Mouse (Mus musculus): Measurements from ENCODE around the gene Dnm3.
A peak's percentile ranks its signal among the peaks of the same experiment; 100 is the strongest.

The Dnm3 gene

DNA sequence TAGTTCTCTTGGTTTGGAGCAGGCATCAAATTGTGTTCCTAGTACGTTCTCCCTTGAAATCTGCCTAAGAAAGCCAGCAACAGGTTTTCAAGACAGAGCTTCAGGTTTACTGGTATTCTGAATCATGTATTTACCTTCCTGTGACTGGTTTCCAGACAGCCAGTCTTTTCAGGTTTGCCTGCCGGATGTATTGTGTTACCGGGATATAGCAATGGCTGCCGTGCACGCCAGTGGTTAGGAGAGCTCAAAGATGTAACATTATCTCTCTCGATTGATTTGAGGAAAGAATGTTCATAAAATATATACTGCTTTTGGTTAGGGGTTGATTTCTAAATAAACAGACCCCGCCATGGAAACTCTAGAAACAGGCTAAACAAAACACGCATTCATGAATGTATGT is 264.8 kb downstream of the Dnm3 start:
- no peak for DNase-seq (ENCODE audit: low read depth, low spot score)

DNA sequence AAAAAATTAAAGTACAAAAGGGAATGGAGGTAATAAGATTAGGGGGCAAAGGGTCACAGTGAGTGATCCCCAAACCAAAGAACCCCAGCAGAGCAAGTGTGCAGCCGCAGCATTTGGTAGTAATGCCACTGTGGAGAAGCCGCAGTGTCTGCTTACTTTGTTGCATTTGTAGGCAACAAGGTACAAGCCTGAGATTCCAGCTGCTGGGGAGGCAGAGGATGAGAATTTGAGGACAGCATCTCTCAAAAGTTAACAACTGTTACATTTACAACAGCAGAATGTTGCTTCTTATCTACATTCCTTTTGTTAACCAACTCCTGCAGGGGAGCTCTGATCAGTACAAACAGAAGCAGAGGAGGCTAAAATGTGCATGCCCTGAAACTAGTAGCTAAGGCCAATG is 267.3 kb downstream of the Dnm3 start:
- DNase-seq (ENCODE audit: low read depth, low spot score) = no peak

DNA sequence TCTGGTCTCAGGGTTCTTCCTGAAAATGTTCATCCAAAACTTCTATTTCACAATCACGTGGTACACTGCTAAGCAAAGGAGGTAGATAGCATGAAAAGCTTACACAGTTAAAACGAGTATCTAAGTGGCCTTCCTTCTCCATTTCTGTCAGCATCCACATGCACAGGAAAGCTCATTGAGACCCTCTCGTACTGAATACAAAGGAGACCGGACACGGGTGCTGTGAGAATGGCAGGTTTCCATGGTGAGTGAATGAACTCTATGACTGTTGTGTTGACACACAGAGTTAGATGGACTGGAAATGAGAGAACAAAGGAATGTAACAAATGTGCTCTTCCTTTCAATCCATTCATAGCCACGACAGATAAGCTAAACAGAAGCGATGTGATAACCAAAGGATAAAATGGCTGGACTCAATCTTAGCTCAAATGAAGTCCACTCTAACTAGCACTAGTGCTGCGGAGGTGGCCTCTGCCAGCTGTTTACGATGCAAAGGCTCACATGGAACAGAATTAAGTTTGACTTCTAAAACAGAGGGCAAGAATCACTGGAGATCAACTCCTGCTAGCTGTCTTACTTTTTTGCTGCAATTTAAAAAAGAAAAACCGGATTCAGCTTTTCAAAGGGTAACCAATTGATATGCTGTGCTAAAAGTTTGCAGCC is 268.2 kb downstream of the Dnm3 start:
- no peak for DNase-seq (ENCODE audit: low read depth, low spot score)

DNA sequence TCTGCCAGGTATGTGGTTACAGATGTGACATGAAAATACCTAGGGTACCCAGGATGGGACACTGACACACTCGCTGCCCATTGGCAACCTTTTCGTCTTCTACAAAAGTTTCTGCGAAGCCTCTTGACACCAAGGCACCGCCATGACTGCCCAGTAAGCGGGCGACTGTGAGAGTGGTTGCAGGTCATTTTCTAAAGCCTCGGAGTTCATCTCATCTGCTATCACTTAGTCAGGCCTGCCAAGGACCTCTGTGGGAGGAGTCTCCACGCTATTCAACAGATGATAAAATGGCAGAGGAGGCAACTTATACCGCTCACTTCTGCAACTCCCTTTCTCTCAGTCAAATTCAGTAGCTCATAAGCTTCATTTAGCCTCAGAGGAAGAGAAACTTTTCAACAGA is 268.8 kb downstream of the Dnm3 start:
- DNase-seq (ENCODE audit: low read depth, low spot score) = no peak

DNA sequence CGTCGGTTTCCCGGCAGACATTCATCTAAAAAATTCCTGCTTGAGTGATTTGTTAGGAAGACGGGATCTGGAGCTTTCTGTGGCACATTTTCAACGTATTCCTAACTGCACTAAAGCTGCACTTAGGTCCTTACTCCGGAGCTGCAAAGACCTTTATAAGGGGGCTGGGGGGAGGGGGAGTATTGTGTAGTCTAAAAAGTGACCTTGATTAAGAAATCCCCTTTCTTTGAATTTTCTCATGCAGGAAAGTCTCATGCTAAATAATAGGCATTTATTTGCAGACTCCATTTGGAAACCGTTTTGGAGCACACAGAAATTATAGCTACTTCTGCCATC is 270.2 kb downstream of the Dnm3 start:
- DNase-seq (ENCODE audit: low read depth, low spot score) = no peak

DNA sequence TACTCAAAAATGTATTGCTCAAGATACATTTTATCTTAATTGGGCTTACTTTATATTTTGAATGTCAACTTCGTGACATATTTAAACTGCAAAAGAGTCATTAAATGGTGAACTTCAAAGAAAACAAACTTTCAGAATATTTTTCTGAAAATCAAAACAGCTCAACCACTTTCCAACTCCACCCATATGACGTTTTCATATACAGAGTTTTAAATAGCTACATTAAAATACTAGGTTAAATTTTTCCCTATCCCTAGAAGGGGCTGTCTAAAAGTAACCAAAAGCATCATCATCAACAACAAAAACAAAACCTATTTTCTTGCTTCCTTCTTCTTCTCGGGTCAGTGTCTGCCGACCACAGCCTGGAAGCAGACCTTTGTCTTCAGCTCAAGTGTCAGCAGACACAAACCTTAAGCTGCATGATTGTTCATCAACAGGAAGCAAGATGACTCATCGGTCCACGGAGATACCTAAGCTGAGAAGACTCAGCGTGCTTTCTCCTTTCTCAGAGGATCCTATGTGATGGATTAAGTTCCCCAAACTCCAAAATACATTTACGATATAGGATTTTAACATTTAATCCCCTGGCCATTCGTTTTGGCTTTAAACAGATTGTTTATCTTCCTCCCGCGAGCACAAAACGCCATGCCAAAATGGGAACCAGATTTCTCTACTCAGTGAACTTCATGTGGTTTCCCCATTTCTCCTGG is 270.7 kb downstream of the Dnm3 start:
- peak; percentile 31 for DNase-seq (ENCODE audit: low read depth, low spot score)

DNA sequence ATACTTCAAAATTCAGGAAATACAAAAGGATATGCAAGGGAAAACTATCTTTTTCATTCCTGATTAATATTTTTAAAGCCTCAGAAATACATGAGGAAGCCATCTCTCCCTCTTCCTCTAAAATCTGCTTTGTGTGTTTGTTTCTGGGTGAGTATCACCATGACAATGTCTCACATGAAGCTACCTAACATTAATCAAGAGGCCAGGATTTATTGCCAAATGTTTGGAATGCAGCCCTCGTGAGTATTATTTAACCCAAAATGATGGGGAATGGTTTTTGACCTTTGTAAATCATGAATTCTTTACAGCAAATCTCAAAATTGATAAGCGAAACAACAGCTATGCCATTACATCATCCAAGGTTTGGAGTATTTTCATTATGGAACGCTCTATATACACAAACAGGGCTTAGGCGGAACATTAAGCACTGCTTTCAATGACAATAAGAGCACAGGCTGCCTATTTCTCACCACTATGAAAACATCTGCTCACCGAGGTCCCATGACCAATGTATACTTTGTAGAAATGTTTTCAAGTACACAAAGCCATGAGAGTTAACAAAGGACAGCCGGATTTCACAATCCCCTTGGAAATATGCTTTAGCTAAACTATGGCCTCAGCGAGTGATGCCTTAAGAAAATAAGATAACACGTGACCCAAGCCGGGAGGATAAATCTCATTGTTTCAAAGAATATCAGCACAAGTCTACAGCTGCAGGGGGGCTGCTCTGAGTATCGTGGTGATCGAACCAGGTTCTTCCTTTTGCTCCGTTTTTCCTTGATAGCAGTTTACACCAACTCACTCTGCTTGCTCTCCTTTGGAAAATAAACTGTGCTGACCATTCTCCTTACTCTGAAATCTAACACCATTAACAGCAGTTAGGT is 275.1 kb downstream of the Dnm3 start:
- DNase-seq (ENCODE audit: low read depth, low spot score) = no peak

DNA sequence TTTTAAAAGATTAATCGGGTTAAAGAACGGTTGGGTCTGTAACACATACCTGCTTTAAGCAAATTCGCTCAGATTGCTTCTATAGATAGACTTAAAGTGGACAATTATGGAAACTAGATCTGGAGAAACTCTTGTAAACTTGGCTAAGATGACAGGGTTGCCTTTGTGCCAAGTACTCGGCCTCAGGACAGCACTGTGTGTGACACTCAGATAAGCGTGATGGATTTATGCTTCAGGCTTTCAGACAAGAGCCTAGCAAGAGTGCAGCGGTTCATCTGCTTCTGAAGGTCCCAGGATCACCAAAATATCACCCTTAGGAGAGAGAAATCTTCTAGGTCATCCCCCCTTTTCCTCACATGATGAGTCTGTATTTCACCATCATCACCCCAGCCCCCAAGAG is 277.4 kb downstream of the Dnm3 start:
- no peak for DNase-seq (ENCODE audit: low read depth, low spot score)

DNA sequence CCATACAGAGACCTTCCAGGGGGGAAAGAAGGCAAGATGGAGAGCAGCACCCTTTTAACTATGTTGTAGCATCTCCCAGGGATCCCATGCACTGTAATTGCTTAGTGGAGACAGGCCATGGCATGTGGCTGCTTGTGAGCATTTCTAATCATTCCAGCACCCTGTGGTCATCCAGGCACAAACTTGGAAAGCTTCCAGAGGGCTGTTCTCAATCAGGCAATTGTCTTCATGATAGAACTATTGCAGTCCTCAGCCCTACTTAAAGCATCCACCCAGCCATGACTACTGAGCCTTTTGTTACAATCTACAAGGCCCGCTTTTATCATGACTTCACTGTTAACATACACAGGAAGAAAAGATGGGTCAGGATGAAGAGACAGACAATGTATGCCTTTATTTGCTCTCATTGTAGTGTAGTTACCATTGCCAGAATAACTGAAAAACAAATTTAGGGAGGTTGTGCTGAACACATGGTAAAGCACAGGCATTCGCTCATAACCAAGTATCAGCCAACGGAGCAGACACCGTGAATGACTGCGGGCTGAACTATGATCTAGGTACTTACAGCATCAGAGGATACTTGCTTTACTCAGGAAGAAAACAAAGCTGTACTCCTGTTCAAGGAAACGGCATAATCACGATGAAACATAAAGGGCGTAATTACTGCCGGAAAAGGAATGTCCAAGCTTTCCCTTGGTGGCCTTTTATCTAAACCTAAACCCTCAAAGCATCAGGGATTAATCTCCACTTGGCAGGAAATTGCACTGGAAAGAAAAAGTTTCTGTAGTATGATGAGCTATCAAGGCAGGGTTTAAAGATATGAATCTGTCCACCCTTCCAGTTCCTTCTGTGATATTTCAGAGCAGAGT is 280.8 kb downstream of the Dnm3 start:
- DNase-seq (ENCODE audit: low read depth, low spot score) = no peak

DNA sequence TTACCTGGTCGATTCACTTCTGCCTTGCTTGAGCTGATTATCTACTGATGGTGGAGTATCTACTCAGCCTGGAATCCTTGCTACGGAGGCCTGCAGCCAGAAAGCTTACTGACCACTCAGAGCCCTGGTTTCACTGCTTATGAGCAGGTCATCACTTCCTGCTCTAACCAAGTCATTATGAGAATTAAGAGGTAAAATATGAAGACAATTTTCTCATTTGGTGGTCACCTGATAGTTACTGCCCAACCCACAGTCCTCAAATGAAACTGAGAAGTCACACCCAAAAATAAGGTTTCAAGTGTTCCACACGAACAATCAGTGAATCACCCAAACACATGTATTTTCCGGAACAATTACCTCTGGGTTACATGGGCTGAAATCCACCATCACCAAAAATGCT is 289.1 kb downstream of the Dnm3 start:
- DNase-seq (ENCODE audit: low read depth, low spot score) = no peak

DNA sequence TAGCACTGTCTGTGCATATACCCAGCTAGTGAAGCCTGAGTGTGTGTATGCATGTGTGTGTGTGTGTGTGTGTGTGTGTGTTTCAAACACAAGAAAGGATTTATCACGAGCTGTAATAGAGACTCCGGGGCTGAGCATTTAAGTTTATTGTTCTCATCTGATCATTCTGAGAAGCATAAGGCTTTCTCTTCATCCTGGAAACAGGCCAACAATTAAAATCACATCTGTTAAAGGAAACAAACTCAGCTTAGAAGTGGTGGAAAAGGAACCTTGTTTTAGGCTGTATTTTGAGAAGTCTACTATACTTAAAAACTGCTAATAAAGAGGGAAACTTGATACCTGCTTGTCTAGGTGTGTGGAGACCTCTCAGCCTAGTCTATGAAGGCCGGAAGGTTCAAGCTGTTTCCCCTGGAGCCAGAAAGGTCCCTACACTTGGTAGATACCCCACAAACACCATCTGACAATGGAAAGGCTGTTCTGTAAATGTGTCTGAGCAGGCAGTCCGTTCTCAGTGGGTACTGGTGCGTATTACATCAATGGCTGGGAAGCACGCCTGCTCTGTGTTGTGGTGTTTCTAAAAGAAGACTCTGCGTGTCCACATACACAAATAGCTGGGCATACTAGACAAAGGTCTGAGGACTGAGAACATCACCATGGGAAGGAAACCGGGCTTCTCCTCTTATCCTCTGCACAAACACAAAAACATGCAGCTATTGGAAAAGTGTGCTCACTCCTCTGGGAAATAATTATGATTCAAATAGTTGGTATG is 290.3 kb downstream of the Dnm3 start:
- DNase-seq (ENCODE audit: low read depth, low spot score) = no peak

DNA sequence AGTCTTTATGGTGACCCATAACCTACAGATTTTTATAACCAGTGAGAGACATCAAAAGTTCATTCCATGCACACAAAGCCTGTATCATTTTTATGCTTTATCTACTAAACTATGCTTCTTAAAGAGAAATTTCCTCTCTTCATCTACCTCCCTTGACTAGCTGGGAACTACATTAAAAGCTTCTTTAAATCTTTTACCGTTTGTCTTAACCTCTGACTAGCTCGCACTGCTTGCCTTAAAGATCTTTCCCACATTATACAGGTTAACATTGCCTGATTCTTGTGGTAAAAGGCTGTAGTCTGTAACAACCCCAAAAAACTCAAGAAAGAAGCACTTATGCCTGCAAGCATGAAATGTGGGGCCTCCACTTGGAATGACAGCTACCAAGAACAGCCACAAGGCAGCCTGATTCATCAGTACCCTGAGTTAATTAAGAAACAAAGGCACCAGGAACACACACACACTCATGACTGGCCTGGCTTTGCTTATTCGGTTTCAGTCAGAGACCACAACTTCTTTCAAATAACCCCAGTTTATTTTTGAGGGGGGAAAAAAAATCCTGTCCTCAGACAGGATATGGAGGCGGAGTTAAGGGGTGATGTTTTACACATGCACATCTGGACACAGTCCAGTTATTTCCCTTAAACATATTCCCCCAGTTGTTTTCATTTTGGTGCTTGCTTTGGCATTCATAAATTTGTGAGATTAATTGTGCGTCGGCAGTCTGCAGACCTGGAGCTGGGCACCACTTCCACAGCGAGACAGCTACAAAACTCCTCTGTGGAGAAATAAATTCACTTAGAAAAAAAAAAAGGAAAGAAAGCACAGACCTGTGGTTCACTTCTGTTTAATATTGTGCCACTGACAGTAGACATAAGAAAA is 291.1 kb downstream of the Dnm3 start:
- peak; percentile 62 for DNase-seq (ENCODE audit: low read depth, low spot score)

DNA sequence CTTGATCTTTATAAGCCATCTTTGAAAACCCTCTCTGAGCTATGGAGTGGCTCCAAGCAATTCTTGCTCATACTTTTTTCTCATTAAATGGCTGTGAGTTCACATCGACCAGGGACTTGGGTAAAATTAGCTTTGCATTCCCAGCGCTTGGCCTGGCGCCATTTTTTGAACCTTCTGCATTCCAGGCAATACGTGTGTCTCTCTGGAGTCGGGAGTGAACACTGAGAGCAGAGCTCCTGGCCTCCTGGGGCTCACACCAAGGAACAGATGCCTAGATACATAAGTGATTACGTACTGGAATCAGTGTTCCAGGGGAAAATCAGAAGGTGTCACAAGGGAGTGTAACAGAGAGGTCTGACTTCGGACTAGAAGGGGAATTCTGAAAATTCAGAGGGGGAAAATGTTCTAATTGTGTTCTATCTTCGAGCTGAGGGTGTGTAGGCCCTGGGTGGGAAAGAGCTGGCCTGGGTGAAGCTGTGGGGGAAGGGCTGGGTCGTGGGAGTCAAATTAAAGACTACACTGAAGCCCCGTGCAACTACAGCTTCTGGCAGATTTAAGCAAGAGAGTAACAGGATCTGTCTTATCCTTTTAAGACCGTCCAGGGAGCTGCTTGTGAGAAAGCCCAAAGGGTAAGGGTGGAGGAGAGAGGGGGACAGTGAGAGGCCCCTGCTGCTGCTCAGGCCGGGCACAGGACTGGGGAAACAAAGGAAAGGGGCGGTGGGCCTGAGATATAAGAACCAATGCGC is 293.7 kb downstream of the Dnm3 start:
- no peak for DNase-seq (ENCODE audit: low read depth, low spot score)

DNA sequence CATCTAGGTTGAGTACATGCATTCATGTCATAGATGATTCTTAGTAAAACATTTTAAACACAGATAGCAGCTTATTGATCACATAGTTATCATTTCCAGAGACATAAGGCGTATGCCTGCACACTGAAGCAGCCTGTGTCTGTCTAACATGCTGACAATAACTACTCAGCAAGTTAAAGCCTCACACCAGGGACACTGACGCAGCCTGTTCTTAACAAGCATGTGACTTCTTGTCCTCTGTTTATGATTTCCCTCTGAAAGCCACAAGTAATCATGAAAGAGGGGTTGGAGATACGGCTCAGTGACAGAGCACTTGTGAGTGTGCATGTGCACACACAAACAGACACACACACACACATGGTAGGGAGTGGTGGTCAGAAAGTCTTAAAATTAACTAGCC is 294.4 kb downstream of the Dnm3 start:
- DNase-seq (ENCODE audit: low read depth, low spot score) = no peak

DNA sequence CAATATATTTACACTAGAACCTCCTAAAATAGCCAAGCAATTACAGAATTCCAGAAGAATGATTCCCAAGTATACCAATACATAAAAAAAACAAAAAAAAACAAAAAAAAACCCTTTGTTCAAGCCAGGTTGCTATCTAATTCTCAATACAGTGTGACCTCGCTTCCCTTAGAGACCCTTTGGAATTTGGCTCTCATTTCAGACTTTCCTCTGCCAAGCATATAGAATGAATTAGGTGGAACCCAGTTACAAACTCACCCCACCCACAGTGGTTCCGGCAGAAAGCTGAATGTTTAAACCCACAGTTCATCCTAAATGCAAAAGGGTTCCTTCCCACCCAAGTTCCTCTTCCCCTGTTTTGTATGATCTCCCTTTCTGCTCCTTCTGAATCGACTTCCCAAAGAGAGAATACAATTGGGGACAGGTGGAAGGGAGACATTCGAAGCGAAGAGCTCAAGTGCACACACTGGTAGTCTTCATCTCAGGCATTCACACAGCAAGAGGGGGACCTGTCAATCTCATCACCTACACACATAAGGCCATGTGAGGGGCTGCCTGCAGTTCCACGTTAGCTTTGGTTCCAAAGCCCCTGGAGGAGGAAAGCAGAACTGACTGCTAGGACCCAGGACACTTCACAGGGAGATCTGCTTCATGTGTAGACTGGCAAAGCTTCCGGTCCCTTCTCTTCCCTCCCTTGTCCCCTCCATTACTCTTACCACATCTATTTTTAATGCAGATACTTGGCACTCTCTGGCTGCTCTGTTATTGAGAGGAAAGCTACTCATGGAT is 296.5 kb downstream of the Dnm3 start:
- DNase-seq (ENCODE audit: low read depth, low spot score) = no peak

DNA sequence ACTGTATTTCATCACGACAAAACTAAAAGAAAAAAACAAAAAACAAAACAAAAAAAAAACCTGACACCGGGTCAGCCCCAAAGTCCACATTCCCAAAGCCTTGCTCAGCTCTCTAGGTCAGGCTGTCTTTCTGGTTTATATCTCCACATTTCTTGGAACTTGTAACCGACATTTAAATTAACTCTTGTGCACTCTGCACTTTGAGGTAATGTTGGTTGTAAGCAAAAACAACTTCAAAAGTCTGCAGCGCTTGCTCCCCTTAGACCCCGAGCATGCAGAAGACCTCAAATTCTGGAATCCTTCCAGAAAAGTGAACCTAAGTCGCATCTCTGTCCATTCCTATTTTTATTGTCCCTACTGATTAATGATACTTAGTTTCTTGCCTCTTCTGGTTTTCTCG is 297.4 kb downstream of the Dnm3 start:
- DNase-seq (ENCODE audit: low read depth, low spot score) = no peak

DNA sequence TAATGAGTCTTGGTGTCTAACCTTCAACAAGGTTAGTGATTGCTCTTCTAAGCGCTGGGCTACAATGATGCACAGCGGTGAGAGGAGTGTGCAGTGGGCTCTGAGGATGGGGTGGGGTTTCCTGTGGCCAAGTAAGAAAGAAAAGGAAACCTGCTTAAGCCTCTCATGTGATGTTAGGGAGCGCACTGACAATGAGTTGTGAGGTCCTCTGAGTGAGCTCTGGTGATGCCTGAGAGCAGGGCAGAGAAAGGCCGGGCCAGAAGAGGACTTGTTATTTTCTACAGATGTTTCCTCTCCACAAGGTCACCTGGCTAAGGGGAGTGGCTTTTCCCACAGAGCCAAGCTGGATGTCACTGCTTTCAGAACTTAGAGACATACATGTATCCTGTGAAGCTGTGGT is 298.4 kb downstream of the Dnm3 start:
- DNase-seq (ENCODE audit: low read depth, low spot score) = no peak

DNA sequence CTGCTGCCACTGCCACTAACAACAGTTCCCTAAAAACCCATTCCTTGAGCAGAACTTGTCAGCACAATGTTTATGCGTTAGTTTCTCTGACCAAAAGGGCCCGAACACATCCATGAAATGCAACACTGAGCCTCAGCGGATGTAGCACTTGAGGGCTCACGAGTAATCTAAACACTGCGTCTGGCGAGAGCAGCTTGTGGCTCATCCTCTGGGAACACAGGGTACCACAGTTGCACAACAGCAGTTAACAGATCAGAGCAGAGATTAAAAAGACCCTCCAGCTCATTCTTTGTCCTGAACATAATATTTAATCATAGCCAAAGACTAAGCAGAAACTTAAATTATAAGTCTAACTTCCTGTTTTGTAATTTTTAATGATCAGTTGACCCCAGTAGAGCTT is 305.0 kb downstream of the Dnm3 start:
- DNase-seq (ENCODE audit: low read depth, low spot score) = no peak
